Comparison of ENCODE assay signal across 13 mouse cellular contexts in genomic region chr13:64050895-64051294, GRCm38 (mm10). TPM values are rescaled to one million over a fixed set of nuclear protein-coding genes. Genes with fewer than 3 reads are reported as not detected.
A peak's percentile ranks its signal among the peaks of the same experiment; 100 is the strongest.
DNase-seq lines count a peak whose midpoint lies in the region; ATAC-seq lines count a peak whose summit lies in the region.
"Had no signal": no experiment of that assay in that cellular context is flagged by ENCODE, and none has a peak within 500 bp of the region (broad histone marks: within the 10 kb centered on the region; RNA-seq: fewer than 3 reads in every experiment).

No protein-coding gene starts in this region.

- H3K4me3 ChIP-seq in liver, embryonic 11.5 days (ENCODE audit: low read depth, low read length) = no peak overlapping the region
- no peak overlapping the region for H3K4me3 ChIP-seq in limb, embryonic 10.5 days

- H3K36me3 ChIP-seq in liver, embryonic 11.5 days (ENCODE audit: control insufficient read depth, insufficient read depth, low read length) = no peaks in the 10 kb centered on the region
- no peaks in the 10 kb centered on the region for H3K36me3 ChIP-seq in limb, embryonic 10.5 days

- no peaks in the 10 kb centered on the region; the same call in 1 of the 2 replicates for H3K9me3 ChIP-seq in liver, embryonic 11.5 days (ENCODE audit: control insufficient read depth, low read length)
- H3K9me3 ChIP-seq in limb, embryonic 10.5 days (replicated peaks) = no peaks in the 10 kb centered on the region; the same call in 1 of the 2 replicates

- no peak overlapping the region for H3K27ac ChIP-seq in liver, embryonic 11.5 days (ENCODE audit: low read depth, low read length)
- no peak overlapping the region for H3K27ac ChIP-seq in limb, embryonic 10.5 days

- no peak overlapping the region for H3K9ac ChIP-seq in liver, embryonic 11.5 days (ENCODE audit: low read depth, low read length)

- no peak overlapping the region for H3K4me2 ChIP-seq in liver, embryonic 11.5 days

- 62% methylated on average over 4 of the region's 4 CpGs for WGBS in liver, embryonic 11.5 days
- WGBS in limb, embryonic 10.5 days = 61% methylated on average over 4 of the region's 4 CpGs

- peak; percentile 67 to 84 for DNase-seq in adrenal gland, adult (ENCODE audit: inconsistent age in 2 of 2, low spot score in 1 of 2)
- DNase-seq in adrenal gland, postnatal 4 days (ENCODE audit: low spot score in 2 of 2) = no peak
- peak; percentile 14 for DNase-seq in liver
- DNase-seq in liver, embryonic 11.5 days (ENCODE audit: low spot score) = no peak
- peak; percentile 35 to 57 for DNase-seq in adrenal gland, postnatal 36 days
- DNase-seq in right cerebral cortex, postnatal 36 days (ENCODE audit: low spot score in 2 of 2) = no peak
- DNase-seq in limb, embryonic 10.5 days (ENCODE audit: low spot score) = no peak
- DNase-seq: heart, adult 18-20 months had no signal

- no peaks in the 10 kb centered on the region for H3K27me3 ChIP-seq in liver, embryonic 11.5 days (replicated peaks; ENCODE audit: control insufficient read depth, insufficient read depth, low read length)
- H3K27me3 ChIP-seq in limb, embryonic 10.5 days (ENCODE audit: low read depth, poor library complexity, severe bottlenecking) = no peaks in the 10 kb centered on the region

- ATAC-seq in liver, embryonic 11.5 days (replicated peaks; ENCODE audit: low FRiP score) = no peak
- peak; percentile 57; the same call in 1 of the 2 replicates for ATAC-seq in megakaryocyte progenitor cell, adult 5-6 weeks (replicated peaks; ENCODE audit: poor library complexity)
- ATAC-seq: intestine, embryonic 16.5 days had no signal

- H3K4me1 ChIP-seq in liver, embryonic 11.5 days (replicated peaks; ENCODE audit: control insufficient read depth, insufficient read depth, low read length) = no peaks in the 10 kb centered on the region; the same call in 1 of the 2 replicates
- H3K4me1 ChIP-seq in limb, embryonic 10.5 days = no peaks in the 10 kb centered on the region

RNA-seq across cellular contexts. Expression of gene Hsd17b3, which starts 38.1 kb away (rescaled TPM):
- total RNA-seq in adrenal gland, postnatal 4 days (2021) = not detected
- not detected in 2 replicates for polyA plus RNA-seq in liver, embryonic 11.5 days (2014; fragmentation: Nextera tagmentation; extraction: Ambion mirVana)
- total RNA-seq in adrenal gland, postnatal 36 days (2021) = 1 to 10 TPM; 1.2 to 1.4 TPM
- total RNA-seq in megakaryocyte progenitor cell, adult 5-6 weeks (2015) = not detected in 2 replicates
- total RNA-seq in megakaryocyte progenitor cell, adult 5-6 weeks (2017) = not detected in 2 replicates
- polyA plus RNA-seq in limb, embryonic 10.5 days (2016; fragmentation: Nextera tagmentation; extraction: Ambion mirVana) = not detected in 2 replicates
- total RNA-seq: heart, adult 18-20 months; neutrophil, adult 5-6 weeks had no signal
- polyA plus RNA-seq: intestine, embryonic 16.5 days; lung, embryonic 16.5 days; stomach, embryonic 16.5 days had no signal

Comparison
In these comparisons a context has a peak if more than half of its experiments do, and no peak if none do; other contexts are left out.
1. DNase-seq: peak in adrenal gland, adult (2 of 2), liver (single experiment) and adrenal gland, postnatal 36 days (2 of 2); none in adrenal gland, postnatal 4 days (0 of 2), liver, embryonic 11.5 days (single experiment), right cerebral cortex, postnatal 36 days (0 of 2) and limb, embryonic 10.5 days (single experiment).